Mouse (Mus musculus) forebrain, embryonic 16.5 days (tissue): Measurements from ENCODE around the gene Col15a1. TPM values are rescaled to one million over a fixed set of nuclear protein-coding genes. Genes with fewer than 3 reads are reported as not detected.

Experiments
- ATAC-seq: fragments of 200-750 bp; cut with Nextera tagmentation; 2 replicates; pipeline ENCODE4 v1.8.0; 2017; ENCODE audit warnings: mild to moderate bottlenecking, moderate library complexity
- H3K27ac ChIP-seq: fragments of 300-500 bp; sonication (generic); 2 replicates; pipeline ENCODE4 v1.5.1; 2014; ENCODE audit warnings: low read length, control low read depth
- H3K27me3 ChIP-seq: fragments of 300-500 bp; sonication (generic); replicated peaks from 2 replicates; pipeline ENCODE4 v1.6.1; 2014; ENCODE audit warnings: low read length; ENCODE audit not compliant: control insufficient read depth, insufficient read depth
- H3K36me3 ChIP-seq: fragments of 300-500 bp; sonication (generic); 2 replicates; pipeline ENCODE4 v1.6.1; 2014; ENCODE audit not compliant: control insufficient read depth, insufficient read depth
- H3K4me1 ChIP-seq: fragments of 300-500 bp; sonication (generic); replicated peaks from 2 replicates; pipeline ENCODE4 v1.6.1; 2014; ENCODE audit warnings: low read length; ENCODE audit not compliant: control insufficient read depth, insufficient read depth
- H3K4me2 ChIP-seq: fragments of 300-500 bp; sonication (generic); 2 replicates; pipeline ENCODE4 v1.6.1; 2014; ENCODE audit warnings: mild to moderate bottlenecking, low read length, control low read depth
- H3K4me3 ChIP-seq: fragments of 300-500 bp; sonication (generic); replicated peaks from 2 replicates; pipeline ENCODE4 v1.5.1; 2014; ENCODE audit warnings: mild to moderate bottlenecking, low read length, control low read depth
- H3K9ac ChIP-seq: fragments of 300-500 bp; sonication (generic); replicated peaks from 2 replicates; pipeline ENCODE4 v1.6.1; 2014; ENCODE audit warnings: low read depth, low read length, control low read depth
- H3K9me3 ChIP-seq: fragments of 300-500 bp; sonication (generic); 2 replicates; pipeline ENCODE4 v1.6.1; 2016; ENCODE audit warnings: low read length; ENCODE audit not compliant: control insufficient read depth
- WGBS: fragments of 180-500 bp; shearing (Covaris S2); extraction: QIAGEN DNeasy Blood & Tissue Kit; methylation state at CpG from one replicate; pipeline ENCODE4 v1.1.7; 2014; 5-methylcytosine and 5-hydroxymethylcytosine counted together
- polyA plus RNA-seq: library from polyadenylated mRNA; unstranded; fragments of >200 nt; fragmentation: Nextera tagmentation; extraction: Ambion mirVana; gene quantifications from 2 replicates; pipeline ENCODE4 v1.2.1, GENCODE M21; 2015

Gene Col15a1
- polyA plus RNA-seq, 1 experiment from 2014 or later, result 2.8 TPM

DNA sequence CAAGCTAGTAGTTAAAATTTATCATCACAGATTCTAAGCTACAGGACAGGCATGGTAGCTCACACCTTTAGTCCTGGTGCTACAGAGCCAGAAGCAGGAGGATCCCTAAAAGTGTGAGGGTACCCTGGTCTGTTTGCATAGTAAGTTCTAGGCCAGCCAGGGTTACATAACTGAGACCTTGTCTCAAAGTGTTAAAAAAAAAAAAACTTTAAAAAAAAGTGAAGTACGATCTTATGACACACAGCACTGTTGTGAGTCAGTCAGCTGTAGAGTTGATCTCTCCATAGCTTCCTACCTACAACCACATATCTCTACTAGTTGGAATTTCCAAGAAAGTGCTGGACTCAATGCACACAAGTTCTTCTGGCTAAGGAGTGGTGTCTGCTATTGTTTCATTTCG, 67.0 kb downstream of the Col15a1 start:
- Histone ChIP-seq H3K4me1 (peaks cover 3% of the 10 kb centered on the region; the same call in 1 of the 2 replicates), H3K9ac (no peak overlapping the region), H3K4me3 (no peak overlapping the region), H3K9me3 (no peaks in the 10 kb centered on the region), H3K36me3 (no peaks in the 10 kb centered on the region), H3K27ac (no peak overlapping the region), H3K27me3 (no peaks in the 10 kb centered on the region), H3K4me2 (no peak overlapping the region)
- 82% methylated on average over 2 of the region's 2 CpGs for WGBS
- no peak for ATAC-seq

DNA sequence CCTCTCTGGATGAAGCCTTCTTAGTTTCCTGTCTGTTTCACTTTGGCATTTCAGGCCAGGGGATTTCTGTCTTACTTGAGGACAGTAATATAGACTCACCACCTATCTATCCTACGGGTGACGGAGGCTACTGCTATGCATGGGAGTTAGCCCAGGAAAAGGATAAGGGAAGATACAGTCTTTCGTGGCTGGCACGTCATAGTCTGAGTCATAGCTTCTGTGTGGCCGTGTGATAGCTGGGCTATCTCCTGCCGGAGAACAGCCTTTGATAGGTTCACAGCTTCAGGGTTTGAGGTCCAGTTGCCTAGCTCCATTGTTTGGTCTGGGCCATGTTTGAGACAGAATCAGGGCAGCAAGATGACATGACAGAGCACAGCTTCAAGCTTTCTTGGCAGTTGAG, 70.4 kb downstream of the Col15a1 start:
- Histone ChIP-seq H3K9ac (no peak overlapping the region), H3K4me1 (peaks cover 6% of the 10 kb centered on the region; the same call in 1 of the 2 replicates), H3K9me3 (no peaks in the 10 kb centered on the region), H3K36me3 (no peaks in the 10 kb centered on the region), H3K27me3 (no peaks in the 10 kb centered on the region), H3K4me2 (no peak overlapping the region), H3K27ac (no peak overlapping the region), H3K4me3 (no peak overlapping the region)
- 95% methylated on average over 6 of the region's 6 CpGs for WGBS
- no peak for ATAC-seq

DNA sequence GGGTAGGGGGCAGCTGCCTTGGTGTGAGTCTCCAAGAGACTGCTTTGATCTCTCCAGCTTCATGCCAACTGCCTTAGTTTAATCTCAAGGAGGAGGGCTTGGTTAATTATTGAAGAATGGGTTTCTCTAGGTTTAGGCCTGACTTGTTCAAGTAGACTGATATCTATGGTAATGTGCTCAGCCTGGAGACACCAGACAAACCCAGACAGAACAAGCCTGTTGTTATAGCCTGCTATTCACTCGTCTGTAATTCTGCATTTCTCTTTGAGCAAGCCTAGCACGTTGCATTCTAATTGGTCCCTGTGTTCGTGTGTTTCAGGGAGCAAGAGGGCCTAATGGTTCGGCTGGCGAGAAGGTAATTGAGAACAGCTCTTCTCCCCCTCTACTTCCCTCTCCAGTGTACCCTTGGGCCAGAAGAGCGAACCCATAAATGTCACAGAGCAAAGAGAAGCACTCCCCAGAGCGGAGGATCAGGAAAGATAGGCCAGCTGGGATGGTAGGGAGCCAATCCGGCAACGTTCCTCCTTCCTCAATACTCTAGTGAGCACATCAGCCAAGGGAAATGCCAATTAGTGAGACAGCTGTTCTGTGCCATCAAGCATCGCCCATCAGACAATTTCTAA, 71.2 kb downstream of the Col15a1 start:
- no peaks in the 10 kb centered on the region for H3K27me3 ChIP-seq
- no peak overlapping the region for H3K4me3 ChIP-seq
- no peak overlapping the region for H3K9ac ChIP-seq
- no peaks in the 10 kb centered on the region for H3K9me3 ChIP-seq
- H3K4me2 ChIP-seq, result no peak overlapping the region
- H3K27ac ChIP-seq, result no peak overlapping the region
- H3K36me3 ChIP-seq, result no peaks in the 10 kb centered on the region
- ATAC-seq, result peak; percentile 41; the same call in 1 of the 2 replicates
- H3K4me1 ChIP-seq, result peaks cover 6% of the 10 kb centered on the region; the same call in 1 of the 2 replicates
- WGBS, result 32% methylated on average over 10 of the region's 10 CpGs

DNA sequence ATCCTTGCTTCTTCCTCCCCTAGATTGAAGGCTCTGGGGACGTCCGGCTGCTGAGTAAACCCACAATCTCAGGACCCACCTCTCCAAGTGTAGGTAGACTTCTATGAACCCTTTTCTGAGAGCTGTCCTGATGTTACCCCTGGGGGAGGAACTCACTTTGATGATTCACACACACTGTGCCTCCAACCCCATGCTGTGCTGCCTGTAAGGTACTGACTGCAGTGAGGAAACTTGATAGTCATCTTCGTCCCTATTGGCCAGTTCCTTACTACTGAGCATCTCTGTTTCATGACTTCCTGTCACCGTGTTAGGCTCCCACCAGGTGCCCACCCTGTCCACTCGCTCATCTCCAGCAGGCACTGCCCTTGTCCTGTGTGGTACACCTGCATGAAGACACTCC, 72.2 kb downstream of the Col15a1 start:
- 94% methylated on average over 5 of the region's 5 CpGs for WGBS
- Histone ChIP-seq H3K4me2 (no peak overlapping the region), H3K9me3 (no peaks in the 10 kb centered on the region), H3K36me3 (no peaks in the 10 kb centered on the region), H3K27ac (no peak overlapping the region), H3K4me1 (peaks cover 6% of the 10 kb centered on the region; the same call in 1 of the 2 replicates), H3K4me3 (no peak overlapping the region), H3K27me3 (no peaks in the 10 kb centered on the region), H3K9ac (no peak overlapping the region)
- no peak for ATAC-seq

DNA sequence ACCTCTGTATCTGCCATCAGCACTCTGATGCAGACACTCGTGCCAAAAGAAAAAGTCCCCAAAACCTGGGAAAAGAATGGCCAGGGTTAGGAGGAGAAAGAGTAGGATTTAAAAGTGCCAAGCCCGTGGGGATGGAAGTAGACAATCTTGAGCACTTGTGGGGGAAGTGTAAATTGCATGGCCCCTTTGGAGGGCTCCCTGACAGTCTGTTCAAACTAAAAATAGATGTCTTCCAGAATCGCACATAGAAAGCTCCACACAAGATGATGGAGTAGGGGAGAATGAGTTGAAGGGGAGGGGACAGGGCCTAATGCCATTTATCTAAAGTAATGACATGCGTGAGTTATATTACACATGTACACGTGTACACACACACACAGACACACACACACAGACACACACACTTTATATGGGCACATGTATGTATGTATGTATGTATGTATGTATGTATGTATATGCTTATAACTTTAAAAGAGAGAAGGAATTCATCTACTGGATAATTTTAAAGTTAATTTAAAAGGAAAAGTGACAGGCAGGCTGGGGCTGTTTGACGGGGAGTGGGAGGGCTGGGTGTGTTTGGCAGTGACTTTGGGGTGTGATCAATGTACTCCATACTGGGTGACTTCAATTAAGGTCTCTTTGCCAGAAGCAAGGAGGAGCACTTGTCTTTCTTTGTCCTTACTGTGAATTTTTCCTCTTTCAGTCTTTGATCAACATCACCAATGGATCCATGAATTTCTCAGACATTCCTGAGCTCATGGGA, 74.1 kb downstream of the Col15a1 start:
- no peaks in the 10 kb centered on the region for H3K27me3 ChIP-seq
- no peaks in the 10 kb centered on the region for H3K9me3 ChIP-seq
- H3K36me3 ChIP-seq, result no peaks in the 10 kb centered on the region
- 59% methylated on average over 6 of the region's 6 CpGs for WGBS
- H3K4me2 ChIP-seq, result no peak overlapping the region
- H3K27ac ChIP-seq, result peak overlapping the region; percentile 69
- peak; percentile 80 for ATAC-seq
- H3K4me1 ChIP-seq, result peaks cover 6% of the 10 kb centered on the region; the same call in 1 of the 2 replicates
- H3K4me3 ChIP-seq, result no peak overlapping the region
- H3K9ac ChIP-seq, result no peak overlapping the region

DNA sequence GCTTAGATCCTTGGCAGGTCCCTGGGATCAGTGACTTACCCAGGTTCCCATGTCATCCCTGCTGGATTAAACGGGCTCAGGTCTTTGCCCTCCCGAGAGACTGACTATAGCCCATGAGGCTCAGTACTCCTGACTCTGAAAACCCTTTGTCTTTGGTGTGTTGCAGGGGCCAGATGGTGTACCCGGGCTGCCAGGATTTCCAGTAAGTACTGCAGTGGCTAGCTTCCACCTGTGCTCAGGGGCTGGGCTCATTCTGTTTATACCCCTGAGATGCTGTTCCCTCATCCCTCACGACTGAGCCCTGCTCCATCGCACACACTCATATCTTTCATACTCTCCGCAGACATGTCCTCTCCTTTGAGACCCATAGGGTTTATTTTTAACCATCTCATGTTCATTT, 76.3 kb downstream of the Col15a1 start:
- Histone ChIP-seq H3K4me3 (no peak overlapping the region), H3K9ac (no peak overlapping the region), H3K4me1 (peaks cover 10% of the 10 kb centered on the region; the same call in 1 of the 2 replicates), H3K9me3 (no peaks in the 10 kb centered on the region), H3K4me2 (no peak overlapping the region), H3K27me3 (no peaks in the 10 kb centered on the region), H3K27ac (no peak overlapping the region), H3K36me3 (no peaks in the 10 kb centered on the region)
- no peak for ATAC-seq
- WGBS, result 62% methylated on average over 6 of the region's 6 CpGs

DNA sequence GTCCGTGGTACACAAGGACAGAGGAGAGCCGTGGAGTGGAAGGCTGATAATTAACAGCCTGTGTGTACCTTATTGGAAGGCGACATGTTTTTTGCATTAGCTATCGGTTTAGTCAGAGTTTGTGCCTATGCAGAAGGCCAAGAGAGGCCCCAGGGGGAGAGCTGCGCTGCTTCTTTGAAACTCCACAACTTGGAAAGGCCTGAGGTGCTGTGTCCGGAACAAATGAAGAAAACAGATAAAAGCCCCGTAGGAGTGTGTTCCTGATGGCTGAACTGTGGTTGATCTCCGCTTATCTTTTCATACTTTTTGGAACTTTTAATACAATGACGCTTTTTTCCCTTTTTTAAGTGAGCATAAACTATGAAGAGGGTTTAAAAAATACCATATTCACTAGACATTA, 76.9 kb downstream of the Col15a1 start:
- Histone ChIP-seq H3K27ac (no peak overlapping the region), H3K4me1 (peaks cover 9% of the 10 kb centered on the region; the same call in 1 of the 2 replicates), H3K27me3 (no peaks in the 10 kb centered on the region), H3K36me3 (no peaks in the 10 kb centered on the region), H3K9me3 (no peaks in the 10 kb centered on the region), H3K4me3 (no peak overlapping the region), H3K4me2 (no peak overlapping the region), H3K9ac (no peak overlapping the region)
- 68% methylated on average over 9 of the region's 9 CpGs for WGBS
- no peak for ATAC-seq

DNA sequence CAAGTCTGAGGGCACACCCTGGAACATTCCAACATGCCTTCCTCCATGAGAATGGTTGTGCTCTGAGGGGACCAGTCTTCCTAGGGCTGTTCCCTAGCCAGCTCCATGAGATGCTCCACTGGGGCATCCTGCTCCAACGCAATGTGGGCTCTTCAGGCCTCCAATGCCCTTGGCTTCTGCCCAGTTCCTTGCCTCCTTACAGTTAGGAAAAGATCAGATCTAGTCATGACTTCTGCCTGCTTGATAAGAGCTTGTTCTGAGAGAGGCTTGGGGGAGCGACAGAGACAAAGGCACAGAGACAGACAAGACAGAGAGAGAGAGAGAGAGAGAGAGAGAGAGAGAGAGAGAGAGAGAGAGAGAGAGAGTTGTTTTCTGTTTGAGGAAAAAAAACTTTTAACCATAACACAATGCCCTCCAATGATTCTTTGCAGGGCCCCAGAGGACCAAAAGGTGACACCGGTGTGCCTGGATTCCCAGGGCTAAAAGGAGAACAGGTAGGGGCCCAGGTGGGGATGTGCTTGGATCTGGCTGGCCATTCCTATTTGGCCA, 78.7 kb downstream of the Col15a1 start:
- Histone ChIP-seq H3K4me1 (peaks cover 14% of the 10 kb centered on the region), H3K4me2 (no peak overlapping the region), H3K36me3 (no peaks in the 10 kb centered on the region), H3K27me3 (no peaks in the 10 kb centered on the region), H3K9me3 (no peaks in the 10 kb centered on the region), H3K4me3 (no peak overlapping the region), H3K27ac (no peak overlapping the region), H3K9ac (no peak overlapping the region)
- ATAC-seq, result no peak
- WGBS, result 95% methylated on average over 3 of the region's 3 CpGs

DNA sequence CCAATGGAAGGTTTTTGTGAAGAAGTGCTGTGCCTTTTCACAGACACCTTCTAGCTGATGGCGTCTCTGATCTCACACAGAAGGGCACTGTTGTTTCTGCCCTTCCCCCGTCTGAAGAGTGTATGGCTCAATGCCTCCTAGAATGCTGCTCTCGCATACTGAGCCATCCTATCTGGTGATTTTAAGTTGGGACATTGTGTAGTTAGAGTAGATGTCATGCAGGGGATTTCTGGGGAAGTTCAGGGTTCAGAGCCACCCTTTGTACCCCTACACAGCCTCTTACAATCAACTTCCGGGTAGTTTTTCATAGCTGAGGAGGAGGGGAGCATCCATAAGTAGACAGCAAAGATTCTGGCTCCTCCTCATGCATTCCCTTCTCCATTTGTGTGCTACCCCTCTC, 79.5 kb downstream of the Col15a1 start:
- H3K9me3 ChIP-seq, result no peaks in the 10 kb centered on the region
- no peaks in the 10 kb centered on the region for H3K36me3 ChIP-seq
- H3K27me3 ChIP-seq, result no peaks in the 10 kb centered on the region
- no peak overlapping the region for H3K4me3 ChIP-seq
- H3K27ac ChIP-seq, result no peak overlapping the region
- 66% methylated on average over 4 of the region's 4 CpGs for WGBS
- no peak for ATAC-seq
- no peak overlapping the region for H3K4me2 ChIP-seq
- H3K9ac ChIP-seq, result no peak overlapping the region
- peaks cover 11% of the 10 kb centered on the region for H3K4me1 ChIP-seq
